Mouse (Mus musculus) heart, embryonic 14.5 days (tissue): ENCODE results near the gene Wars. TPM values are rescaled to one million over a fixed set of nuclear protein-coding genes. Genes with fewer than 3 reads are reported as not detected.

Experiments used
- ATAC-seq: fragments of 200-750 bp; cut with Nextera tagmentation; 2 replicates; pipeline ENCODE4 v1.8.0; 2017; ENCODE audit warnings: low read depth, moderate TSS enrichment; ENCODE audit not compliant: insufficient number of reproducible peaks, insufficient read depth, low FRiP score
- H3K27ac ChIP-seq, 2 experiments: fragments of 200-500 bp in 1 of 2; fragments of 300-500 bp in 1 of 2; sonication (generic) in 1 of 2; replicated peaks in 1 of 2; 2 replicates each; pipeline ENCODE4 v1.5.1; 2012 to 2014; ENCODE audit warnings: low read depth in 2 of 2, low read length in 2 of 2, control low read depth in 1 of 2, mild to moderate bottlenecking in 1 of 2, mixed read lengths in 1 of 2; ENCODE audit not compliant: control insufficient read depth in 1 of 2, insufficient read depth in 1 of 2
- H3K27me3 ChIP-seq: fragments of 300-500 bp; sonication (generic); 2 replicates; pipeline ENCODE4 v1.6.1; 2014; ENCODE audit warnings: mild to moderate bottlenecking, low read length, control low read depth; ENCODE audit not compliant: control insufficient read depth, insufficient read depth
- H3K36me3 ChIP-seq: fragments of 300-500 bp; sonication (generic); 2 replicates; pipeline ENCODE4 v1.6.1; 2014; ENCODE audit warnings: mild to moderate bottlenecking, control low read depth, low read length, mixed read lengths; ENCODE audit not compliant: control insufficient read depth, insufficient read depth
- H3K4me1 ChIP-seq, 2 experiments: fragments of 200-500 bp in 1 of 2; fragments of 300-500 bp in 1 of 2; sonication (generic) in 1 of 2; 2 replicates each; pipeline ENCODE4 v1.6.1; 2012 to 2014; ENCODE audit warnings: low read length in 2 of 2, control low read depth in 1 of 2, mixed read lengths in 1 of 2; ENCODE audit not compliant: control insufficient read depth in 2 of 2, insufficient read depth in 2 of 2
- H3K4me2 ChIP-seq: fragments of 300-500 bp; sonication (generic); 2 replicates; pipeline ENCODE4 v1.6.1; 2014; ENCODE audit warnings: mild to moderate bottlenecking, low read length
- H3K4me3 ChIP-seq, 2 experiments: fragments of 200-500 bp in 1 of 2; fragments of 300-500 bp in 1 of 2; sonication (generic) in 1 of 2; 2 replicates each; pipeline ENCODE4 v1.5.1; 2012 to 2014; ENCODE audit warnings: low read length in 2 of 2, mild to moderate bottlenecking in 2 of 2, control low read depth in 1 of 2, low read depth in 1 of 2, moderate library complexity in 1 of 2; ENCODE audit not compliant: control insufficient read depth in 1 of 2, insufficient read depth in 1 of 2
- H3K9ac ChIP-seq: fragments of 300-500 bp; sonication (generic); 2 replicates; pipeline ENCODE4 v1.6.1; 2014; ENCODE audit warnings: mild to moderate bottlenecking, low read length
- H3K9me3 ChIP-seq: fragments of 300-500 bp; sonication (generic); 2 replicates; pipeline ENCODE4 v1.6.1; 2016; ENCODE audit warnings: low read length, control low read depth; ENCODE audit not compliant: control insufficient read depth
- WGBS: fragments of 180-500 bp; shearing (Covaris S2); extraction: QIAGEN DNeasy Blood & Tissue Kit; methylation state at CpG from one replicate; pipeline ENCODE4 v1.1.7; 2014; 5-methylcytosine and 5-hydroxymethylcytosine counted together
- polyA plus RNA-seq: library from polyadenylated mRNA; unstranded; fragments of >200 nt; fragmentation: Nextera tagmentation; extraction: Ambion mirVana; gene quantifications from 2 replicates; pipeline ENCODE4 v1.2.1, GENCODE M21; 2014

The Wars gene
- polyA plus RNA-seq, 1 experiment from 2014 or later, result 57.0 TPM

DNA sequence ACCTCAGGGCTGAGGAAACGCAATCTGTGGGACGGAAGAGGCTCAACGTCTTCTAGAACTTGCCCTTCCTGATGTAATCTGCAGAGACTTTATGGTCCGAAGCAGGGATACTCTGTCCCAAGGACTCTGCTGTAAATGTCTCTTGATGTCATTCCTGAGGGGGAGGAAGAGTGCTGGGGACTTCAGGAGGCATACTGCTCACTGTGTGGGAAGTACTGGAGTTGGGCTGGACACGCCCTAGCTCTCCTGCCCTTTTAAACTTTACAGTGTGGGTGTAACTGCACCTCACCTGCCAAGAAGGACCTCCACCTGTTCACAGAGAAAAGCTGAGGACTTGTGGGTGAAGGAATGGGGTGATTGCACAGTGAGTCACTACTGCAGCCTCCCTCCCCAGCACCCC lies 13.4 kb downstream of the Wars start:
- no peak for ATAC-seq
- H3K4me2 ChIP-seq, result no peak overlapping the region
- no peak overlapping the region for H3K4me3 ChIP-seq
- H3K9ac ChIP-seq, result no peak overlapping the region
- H3K4me1 ChIP-seq, result no peaks in the 10 kb centered on the region
- no peaks in the 10 kb centered on the region for H3K9me3 ChIP-seq
- no peak overlapping the region for H3K27ac ChIP-seq
- no peaks in the 10 kb centered on the region for H3K27me3 ChIP-seq
- peaks cover 78% of the 10 kb centered on the region for H3K36me3 ChIP-seq
- WGBS, result 92% methylated on average over 5 of the region's 5 CpGs

DNA sequence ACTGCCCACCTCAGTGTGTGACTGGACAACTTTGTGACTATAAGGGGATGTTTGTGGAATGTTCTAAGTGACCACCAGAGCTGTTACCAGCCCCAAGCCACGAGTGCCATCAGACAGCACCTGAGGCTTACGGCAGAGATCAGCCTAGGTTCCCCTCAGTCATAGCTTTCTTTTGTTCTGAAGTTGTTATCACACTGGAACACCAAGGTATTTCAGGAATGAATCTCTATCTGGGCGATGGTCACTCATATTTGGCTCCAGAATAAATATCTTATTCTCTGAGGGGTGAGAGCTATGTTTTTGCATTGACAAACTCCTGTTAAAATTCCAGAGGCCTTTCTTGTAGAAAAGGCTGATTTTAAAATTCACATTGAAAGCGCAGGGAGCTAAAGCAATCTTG lies 14.8 kb downstream of the Wars start:
- no peak overlapping the region for H3K9ac ChIP-seq
- H3K27ac ChIP-seq, result no peak overlapping the region
- H3K4me2 ChIP-seq, result no peak overlapping the region
- H3K4me3 ChIP-seq, result no peak overlapping the region
- no peaks in the 10 kb centered on the region for H3K9me3 ChIP-seq
- H3K4me1 ChIP-seq, result no peaks in the 10 kb centered on the region
- no peaks in the 10 kb centered on the region for H3K27me3 ChIP-seq
- no peak for ATAC-seq
- peaks cover 78% of the 10 kb centered on the region for H3K36me3 ChIP-seq
- WGBS, result 72% methylated on average over 4 of the region's 4 CpGs

DNA sequence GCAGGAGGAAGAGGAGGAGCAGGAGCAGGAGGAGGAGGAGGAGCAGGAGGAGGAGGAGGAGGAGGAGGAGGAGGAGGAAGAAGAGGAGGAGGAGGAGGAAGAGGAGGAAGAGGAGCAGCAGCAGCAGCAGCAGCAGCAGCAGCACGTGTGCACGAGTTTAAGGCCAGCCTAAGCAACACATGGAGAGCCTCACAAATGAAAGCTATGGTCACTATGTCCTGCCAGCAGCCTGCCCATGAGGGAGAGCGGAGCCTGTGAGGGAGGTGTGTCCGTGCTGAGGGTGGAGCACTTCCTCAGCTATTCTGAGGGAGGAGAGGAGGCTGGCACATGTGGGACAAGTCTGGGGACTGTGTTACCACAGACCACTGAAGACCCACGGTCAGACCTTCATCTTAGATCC lies 20.9 kb downstream of the Wars start:
- ATAC-seq, result no peak
- WGBS, result 77% methylated on average over 5 of the region's 5 CpGs
- H3K9me3 ChIP-seq, result no peaks in the 10 kb centered on the region
- H3K4me1 ChIP-seq, result no peaks in the 10 kb centered on the region
- H3K27me3 ChIP-seq, result no peaks in the 10 kb centered on the region
- no peak overlapping the region for H3K4me2 ChIP-seq
- peaks cover 68% of the 10 kb centered on the region for H3K36me3 ChIP-seq
- no peak overlapping the region for H3K4me3 ChIP-seq
- H3K9ac ChIP-seq, result no peak overlapping the region
- H3K27ac ChIP-seq, result no peak overlapping the region

DNA sequence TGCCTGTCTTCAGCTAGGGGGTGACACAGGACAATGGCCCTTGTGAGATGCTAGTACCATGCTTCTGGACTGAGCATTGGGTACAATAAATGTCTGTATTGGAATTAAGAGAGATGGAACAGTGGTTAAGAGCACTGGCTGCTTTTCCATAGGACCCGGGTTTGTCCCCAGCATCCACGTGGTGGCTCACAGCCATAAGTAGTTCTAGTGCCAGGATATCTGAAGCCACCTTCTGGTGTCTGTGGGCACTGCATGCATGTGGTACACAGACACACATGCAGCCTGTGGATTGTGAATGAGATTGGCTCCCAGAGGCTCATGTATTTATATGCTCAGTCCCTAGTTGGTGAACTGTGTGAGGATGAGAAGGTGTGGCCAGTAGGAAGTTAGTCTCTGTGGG lies 24.4 kb downstream of the Wars start:
- no peak for ATAC-seq
- peaks cover 88% of the 10 kb centered on the region for H3K36me3 ChIP-seq

DNA sequence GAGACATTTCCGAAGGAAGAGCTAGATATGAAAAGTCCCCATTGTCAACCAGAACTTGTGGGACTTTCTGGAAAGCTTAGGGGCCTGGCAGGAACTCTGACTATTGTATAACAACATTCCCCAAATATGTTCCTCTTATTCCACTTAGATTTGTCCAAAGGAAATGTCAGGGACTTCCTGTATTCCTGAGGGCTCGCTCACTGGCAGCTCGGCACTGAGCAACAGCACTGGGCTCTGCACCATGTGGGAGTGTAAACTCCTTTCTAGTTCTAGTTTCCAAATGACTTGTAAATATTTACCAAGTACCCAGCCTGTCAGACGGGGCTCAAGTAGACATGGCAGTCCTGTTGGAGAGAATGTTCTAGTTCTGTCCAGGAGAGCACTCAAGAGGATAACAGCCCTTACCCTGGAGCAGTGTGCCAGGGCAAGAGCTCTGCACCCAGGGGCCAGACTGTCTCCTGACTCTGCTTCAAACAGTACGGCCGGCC lies 28.9 kb downstream of the Wars start:
- H3K36me3 ChIP-seq, result peaks cover 99% of the 10 kb centered on the region
- 65% methylated on average over 6 of the region's 6 CpGs for WGBS
- H3K4me3 ChIP-seq, result no peak overlapping the region
- peak overlapping the region; percentile 26 to 61; a peak in 3 of 4 replicates for H3K27ac ChIP-seq
- no peaks in the 10 kb centered on the region for H3K27me3 ChIP-seq
- H3K4me1 ChIP-seq, result peaks cover 0 to 3% of the 10 kb centered on the region in 2 experiments; a peak in 1 of 4 replicates
- H3K9me3 ChIP-seq, result no peaks in the 10 kb centered on the region
- H3K4me2 ChIP-seq, result no peak overlapping the region
- no peak overlapping the region for H3K9ac ChIP-seq
- no peak; the same call in 1 of the 2 replicates for ATAC-seq

More for the DNA sequence above, 24.4 kb downstream of the Wars start:
- no peak overlapping the region for H3K4me2 ChIP-seq
- peaks cover 0 to 1% of the 10 kb centered on the region in 2 experiments; a peak in 1 of 4 replicates for H3K4me1 ChIP-seq
- H3K4me3 ChIP-seq, result no peak overlapping the region
- 81% methylated on average over 2 of the region's 2 CpGs for WGBS
- no peak overlapping the region for H3K27ac ChIP-seq
- H3K27me3 ChIP-seq, result no peaks in the 10 kb centered on the region
- H3K9me3 ChIP-seq, result no peaks in the 10 kb centered on the region
- no peak overlapping the region for H3K9ac ChIP-seq

DNA sequence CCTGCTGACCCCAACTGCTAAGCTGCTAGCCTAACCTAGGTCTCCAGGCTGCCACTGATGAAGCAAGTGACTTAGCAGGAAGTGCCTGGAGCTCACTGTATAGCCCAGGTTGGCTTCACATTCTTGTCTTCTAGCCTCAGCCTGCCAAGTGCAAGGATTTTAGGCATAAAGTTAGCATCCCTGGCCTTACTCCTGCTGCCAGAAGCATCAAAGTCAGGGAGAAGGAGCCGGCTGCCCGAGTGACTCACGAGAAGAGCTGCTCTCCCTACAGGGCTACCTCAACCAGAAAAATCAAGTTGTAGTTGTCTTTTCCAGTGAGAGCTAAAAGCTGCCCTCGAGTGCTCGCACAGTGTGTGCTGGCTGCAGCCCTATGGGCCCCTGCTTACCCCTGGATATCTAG lies 35.5 kb downstream of the Wars start:
- Histone ChIP-seq H3K36me3 (peaks cover 42% of the 10 kb centered on the region), H3K9ac (no peak overlapping the region), H3K27me3 (no peaks in the 10 kb centered on the region), H3K9me3 (no peaks in the 10 kb centered on the region), H3K4me2 (no peak overlapping the region), H3K4me1 (no peaks in the 10 kb centered on the region), H3K4me3 (no peak overlapping the region), H3K27ac (no peak overlapping the region)
- 85% methylated on average over 5 of the region's 5 CpGs for WGBS
- no peak for ATAC-seq

DNA sequence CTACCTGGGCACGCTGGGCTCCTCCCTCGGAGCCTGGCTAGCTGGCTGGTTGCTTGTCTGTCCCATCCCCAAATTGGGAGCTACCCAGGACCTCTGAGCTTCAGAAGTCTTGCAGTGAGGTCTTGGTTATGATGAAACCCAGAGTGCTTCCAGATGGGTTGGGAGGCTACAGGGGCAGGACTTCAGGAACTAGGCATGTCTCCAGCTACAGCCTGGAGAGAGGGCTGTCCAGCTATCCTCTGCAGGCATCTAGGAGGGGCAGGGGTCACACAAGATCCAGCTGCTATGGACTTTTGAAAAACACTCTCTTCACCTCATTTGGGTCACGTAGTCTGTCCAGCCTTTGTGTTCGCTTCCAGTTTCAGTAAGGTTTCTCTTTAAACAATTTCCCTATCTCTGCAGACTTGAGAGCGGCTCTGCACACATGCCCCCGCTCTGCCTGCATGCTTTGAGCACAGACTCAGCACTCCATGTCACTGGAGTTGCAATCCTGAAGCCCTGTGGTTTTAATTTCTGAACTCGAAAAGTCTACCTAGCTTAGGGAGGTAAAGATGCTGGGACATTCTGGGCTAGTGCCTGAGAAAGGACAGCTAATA lies 36.3 kb downstream of the Wars start:
- 71% methylated on average over 7 of the region's 7 CpGs for WGBS
- peaks cover 34% of the 10 kb centered on the region for H3K36me3 ChIP-seq
- H3K4me3 ChIP-seq, result no peak overlapping the region
- no peak for ATAC-seq
- no peaks in the 10 kb centered on the region for H3K4me1 ChIP-seq
- no peaks in the 10 kb centered on the region for H3K27me3 ChIP-seq
- H3K27ac ChIP-seq, result no peak overlapping the region
- H3K9ac ChIP-seq, result no peak overlapping the region
- no peak overlapping the region for H3K4me2 ChIP-seq
- no peaks in the 10 kb centered on the region for H3K9me3 ChIP-seq

DNA sequence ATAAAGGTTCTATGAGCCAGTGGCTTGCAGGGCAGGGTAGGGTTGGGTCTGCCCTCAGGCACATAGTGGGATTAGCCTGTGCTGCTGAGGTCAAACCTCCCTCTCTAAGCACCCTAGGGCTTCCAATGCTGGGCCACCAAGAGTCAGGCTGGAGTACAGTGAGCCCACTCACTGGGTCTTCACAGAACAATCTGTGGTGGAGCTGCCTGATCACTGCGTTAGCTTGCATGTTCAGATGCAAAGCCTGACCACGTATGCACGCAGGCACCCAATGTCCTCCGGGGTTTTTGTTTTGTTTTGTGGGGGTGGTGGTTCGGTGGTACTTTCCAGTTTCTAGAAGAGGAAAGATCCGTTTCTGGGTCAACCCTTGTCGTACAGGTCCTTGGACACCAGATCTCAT lies 36.9 kb downstream of the Wars start:
- Histone ChIP-seq H3K4me3 (no peak overlapping the region), H3K27ac (no peak overlapping the region), H3K36me3 (peaks cover 28% of the 10 kb centered on the region), H3K4me2 (no peak overlapping the region), H3K9me3 (no peaks in the 10 kb centered on the region), H3K4me1 (no peaks in the 10 kb centered on the region), H3K9ac (no peak overlapping the region), H3K27me3 (no peaks in the 10 kb centered on the region)
- WGBS, result 87% methylated on average over 7 of the region's 7 CpGs
- ATAC-seq, result no peak
